Mouse (Mus musculus): ENCODE results near the gene Brd3.

DNA sequence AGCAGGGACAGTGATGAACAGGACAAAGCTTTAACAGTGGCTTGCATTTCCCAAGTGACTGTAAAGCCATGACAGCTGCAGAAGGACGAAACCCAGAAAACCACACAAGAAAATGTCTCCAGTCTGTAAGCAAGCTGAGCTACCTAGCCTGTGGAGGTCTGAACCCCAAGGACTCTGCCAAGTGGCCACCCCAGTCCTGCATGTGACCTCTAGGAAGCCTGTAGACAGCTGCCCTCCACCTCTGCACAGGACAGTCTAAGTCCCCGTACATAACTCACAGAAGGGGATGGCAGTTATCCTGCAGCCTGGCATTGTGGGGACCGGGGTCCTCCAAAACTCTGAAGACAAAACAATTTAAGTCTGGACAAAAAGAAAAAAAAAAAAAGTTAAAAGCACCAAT is 61.6 kb downstream of the Brd3 start:
- no peak for TF ChIP-seq CTCF (IDR thresholded peaks at IDR 0.05; ENCODE audit: extremely low read depth, insufficient read length, insufficient replicate concordance, low read depth, low read length)
- TF ChIP-seq POLR2A (IDR thresholded peaks at IDR 0.05; ENCODE audit: low read depth, low read length): no peak
